Mouse (Mus musculus) left cerebral cortex, postnatal 14 days (tissue): ENCODE results near the gene Wdr41. TPM values are rescaled to one million over a fixed set of nuclear protein-coding genes. Genes with fewer than 3 reads are reported as not detected.

Experiments used
- DNase-seq, 2 experiments: peaks; one replicate each; pipeline ENCODE4 v3.0.0; 2021 to 2022; ENCODE audit warnings: low spot score in 2 of 2, mixed read lengths in 1 of 2
- intact Hi-C: fragments of 180-260 bp; cut with DNase I; formaldehyde crosslinking; loops from one replicate; pipeline ENCODE4 v1.15.1; 2025
- long read RNA-seq, 2 experiments: library from polyadenylated mRNA; stranded (forward); transcript quantifications; one replicate each; pipeline ENCODE4 v2.0.0; 2021
- total RNA-seq, 2 experiments: library from RNA; stranded (reverse); gene quantifications; 2 replicates each; pipeline ENCODE4 v1.2.3; 2021

The Wdr41 gene
- total RNA-seq, result 10 to 100 TPM; 24.0 to 24.4 TPM
- long read RNA-seq, experiment 1, partial matches to known transcripts, result 19 of 23 reads
- long read RNA-seq, experiment 1, other reads (novel, unspliced or antisense), result 4 of 23 reads
- long read RNA-seq, experiment 2, partial matches to known transcripts, result 3 of 16 reads
- long read RNA-seq, experiment 2, other reads (novel, unspliced or antisense), result 13 of 16 reads

DNA sequence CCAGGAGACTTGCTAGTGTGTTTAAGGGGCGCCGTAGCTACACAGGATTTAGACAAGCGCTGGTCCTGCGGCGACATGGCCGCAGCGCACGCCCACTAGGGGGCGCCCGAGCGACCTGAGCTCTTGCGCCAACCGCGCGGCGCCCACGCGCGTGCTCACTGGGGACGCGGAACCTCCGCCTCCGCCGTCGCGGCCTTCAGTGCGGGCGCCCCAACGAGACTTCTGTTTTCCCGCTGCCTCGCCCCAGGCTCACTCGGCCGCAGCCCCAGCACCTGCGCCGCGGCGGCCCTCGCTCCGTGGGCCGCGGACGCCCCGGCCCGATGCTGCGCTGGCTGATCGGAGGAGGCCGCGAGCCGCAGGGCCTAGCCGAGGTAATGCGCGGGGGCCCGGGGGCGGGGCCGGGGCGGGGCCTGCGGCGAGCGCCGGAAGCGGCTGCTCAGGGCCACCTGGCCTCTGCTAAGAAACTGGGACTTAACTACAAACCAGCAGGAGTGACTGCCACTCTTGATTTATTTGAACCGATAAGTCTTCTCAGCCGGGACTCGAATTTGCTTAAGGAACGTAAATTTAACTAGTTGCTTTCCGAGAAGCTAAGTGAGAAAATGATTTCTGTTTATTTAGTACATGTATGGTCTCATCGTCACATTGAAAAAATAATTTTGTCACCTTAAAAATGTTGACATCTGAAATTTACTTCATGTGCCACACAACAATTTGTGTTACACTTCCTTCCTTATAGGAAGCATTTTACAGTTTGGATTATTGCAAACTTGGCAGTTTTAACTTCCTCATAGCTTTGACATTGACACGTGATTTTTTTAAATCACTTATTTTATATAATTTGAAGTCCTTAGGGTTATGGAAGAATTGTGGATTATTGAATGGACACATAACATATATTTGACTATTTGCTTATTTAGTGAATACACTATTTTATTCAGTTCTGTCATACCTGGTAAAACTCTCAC is at the start of gene Wdr41:
Wdr41 (plus strand) TSS at position 126 of the 968 bp plus-strand sequence.
- DNase-seq, result peak; percentile 93 to 95
- intact Hi-C loops, result no loop called here

DNA sequence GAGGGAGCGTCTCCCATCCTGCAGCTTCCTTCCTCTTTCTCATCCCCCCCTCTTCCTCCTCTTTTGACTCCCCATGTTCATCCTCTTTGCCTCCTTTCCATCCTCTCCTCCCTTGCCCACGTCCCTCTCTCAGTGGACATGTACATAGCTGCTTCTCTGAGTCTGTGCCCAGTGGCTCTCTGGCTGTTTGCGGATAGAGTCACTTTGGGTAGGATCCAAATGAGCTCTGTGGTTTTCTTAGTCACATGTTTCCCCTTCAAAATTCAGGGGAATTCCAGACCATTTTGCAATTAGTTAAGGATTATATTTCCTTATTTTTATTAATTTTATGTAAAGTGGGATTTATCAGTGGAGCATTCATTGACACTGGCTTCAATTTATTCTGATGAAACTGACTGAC is 48.1 kb upstream of the Wdr41 start:
- no peak for DNase-seq
- intact Hi-C loops, result no loop called here

DNA sequence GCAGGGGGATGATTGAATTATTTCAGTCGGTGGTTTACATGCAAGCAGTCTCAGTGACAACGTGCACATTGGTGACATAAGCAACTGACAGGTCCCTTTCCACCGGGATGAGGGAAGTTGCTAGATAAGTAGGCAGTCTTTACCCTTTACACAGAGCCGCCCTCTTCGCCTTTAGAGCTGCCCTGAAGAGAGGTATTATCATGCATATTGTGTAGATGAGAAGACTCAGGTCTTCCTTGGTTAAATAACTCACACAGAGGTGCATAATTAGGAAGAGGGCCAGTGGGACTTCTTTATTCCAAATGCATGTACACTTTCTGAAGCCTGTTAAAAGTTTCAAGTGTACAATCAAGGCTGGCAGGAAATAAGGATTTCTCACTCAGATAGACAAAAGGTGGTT is 37.7 kb upstream of the Wdr41 start:
- DNase-seq, result no peak
- intact Hi-C loops, result no loop called here

DNA sequence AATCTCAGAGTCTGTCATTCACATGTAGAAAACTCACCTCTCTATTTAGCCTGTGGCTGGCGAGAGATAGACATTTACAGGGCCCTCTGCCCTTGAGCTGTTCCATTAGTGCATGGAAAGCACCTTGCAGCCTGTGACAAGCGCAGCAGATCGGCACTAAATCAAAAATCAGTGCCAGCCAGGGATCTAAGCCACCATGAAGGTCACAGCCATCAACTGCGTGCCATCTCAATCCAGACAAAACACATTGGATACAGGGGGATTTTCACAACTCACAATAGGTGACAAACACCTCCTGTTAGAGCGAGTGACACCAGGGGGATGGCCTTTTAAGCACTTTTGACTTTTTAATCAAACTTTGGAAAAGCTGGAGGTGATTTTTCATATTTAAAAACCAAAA is 36.0 kb upstream of the Wdr41 start:
- intact Hi-C loops, result no loop called here
- no peak for DNase-seq

GRCm38 (mm10) chr13:94941230-94941629 is 34.9 kb upstream of the Wdr41 start:
- DNase-seq, result peak; percentile 65 to 80
- intact Hi-C loops, result no loop called here

- intact Hi-C loops, result loop anchor here (5.0 kb wide), 1 partner anchor 489 kb away; no protein-coding TSS in a partner anchor
Measured at GRCm38 (mm10) chr13:94955941-94956340, 20.2 kb upstream of the Wdr41 start.

DNA sequence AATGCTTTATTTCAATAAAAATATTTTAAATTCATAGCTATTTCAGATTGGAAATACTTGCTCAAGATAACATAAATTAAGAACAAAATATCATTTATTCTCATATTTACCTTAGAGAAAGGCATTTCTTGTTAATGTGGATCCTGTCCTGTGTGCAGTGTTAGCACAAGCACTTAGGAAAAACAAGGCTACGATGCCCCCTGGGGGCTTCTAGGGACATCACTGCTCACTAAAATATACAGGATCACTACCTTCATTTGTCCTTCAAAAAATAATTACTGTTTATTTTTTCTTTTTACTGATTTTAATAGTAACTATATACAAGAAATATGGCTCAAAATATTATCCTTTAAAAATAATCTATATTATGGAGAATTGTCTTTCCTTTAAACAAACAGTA is 18.2 kb upstream of the Wdr41 start:
- intact Hi-C loops, result loop anchor here (5.0 kb wide), 1 partner anchor 491 kb away; no protein-coding TSS in a partner anchor
- DNase-seq, result peak in 1 of 2 experiments; percentile 16

More at GRCm38 (mm10) chr13:94955941-94956340, 20.2 kb upstream of the Wdr41 start:
- no peak for DNase-seq

DNA sequence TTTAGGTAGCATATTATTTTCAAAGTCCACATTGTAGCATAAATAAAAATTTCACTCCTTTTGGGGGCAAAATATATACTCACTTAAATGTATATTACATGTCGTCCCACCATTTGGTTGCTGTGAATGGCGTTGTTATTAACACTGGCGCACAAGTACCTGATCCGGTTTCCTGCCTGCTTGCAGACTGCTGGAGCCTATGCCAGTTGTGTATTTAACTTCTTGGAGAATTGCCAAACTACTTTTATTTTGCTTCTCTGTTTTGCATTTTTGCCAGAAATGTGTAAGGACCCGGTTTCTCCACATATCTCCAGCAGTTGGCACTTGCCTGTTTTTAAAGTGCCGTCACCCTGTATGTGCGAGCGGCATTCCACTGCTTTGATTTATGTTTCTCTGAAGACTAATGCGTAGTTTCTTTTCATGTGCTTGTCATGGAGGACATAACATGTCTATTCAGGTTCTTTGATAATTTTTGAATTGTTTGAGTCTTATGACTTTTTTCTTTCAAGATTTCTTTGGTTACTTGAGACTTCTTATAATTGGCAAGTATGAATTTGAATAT is 6.1 kb upstream of the Wdr41 start:
- intact Hi-C loops, result no loop called here
- no peak for DNase-seq

- intact Hi-C loops, result no loop called here
- no peak for DNase-seq
Measured at GRCm38 (mm10) chr13:94975828-94976218, 321 bp upstream of the Wdr41 start.

DNA sequence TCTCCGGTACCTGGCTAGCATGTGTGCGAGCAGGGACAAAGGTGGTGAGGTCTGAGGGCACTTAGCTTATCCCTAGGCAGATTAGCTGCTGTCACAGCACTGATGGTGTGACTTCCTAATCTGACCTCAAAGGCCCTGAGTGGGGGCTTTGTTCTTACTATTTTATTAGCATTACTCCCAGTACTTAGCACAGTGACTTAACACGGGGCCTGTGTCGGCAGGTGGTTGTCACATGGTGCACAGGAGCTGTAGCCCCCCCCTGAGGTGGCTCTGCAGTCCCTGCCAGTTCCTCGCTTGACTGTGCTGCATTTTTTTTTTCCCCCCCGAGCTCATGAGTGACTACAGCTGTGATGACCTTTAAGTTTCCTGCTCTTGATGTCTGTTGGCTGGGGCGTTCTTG is 2.9 kb downstream of the Wdr41 start:
- intact Hi-C loops, result no loop called here
- no peak for DNase-seq

DNA sequence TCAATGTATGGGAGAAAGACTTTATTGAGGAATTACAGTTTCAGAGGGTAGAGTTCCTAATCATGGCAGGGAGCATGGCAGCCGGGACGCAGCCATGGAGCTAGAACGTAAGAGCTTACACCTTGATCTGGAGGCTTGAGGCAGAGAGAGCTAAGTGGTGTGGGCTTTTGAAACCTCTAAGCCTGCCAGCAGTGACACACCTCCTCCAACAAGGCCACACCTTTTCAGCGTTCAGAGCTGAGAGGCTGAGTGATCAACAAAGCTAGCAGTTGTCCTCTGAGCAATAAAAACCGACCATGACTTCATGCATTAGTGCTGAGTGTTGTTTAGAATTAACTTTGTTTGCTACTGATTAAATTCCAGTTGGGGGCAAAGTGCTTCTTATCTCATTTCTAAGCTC is 14.4 kb downstream of the Wdr41 start:
- DNase-seq, result no peak
- intact Hi-C loops, result no loop called here

GRCm38 (mm10) chr13:95007281-95007680 is 31.1 kb downstream of the Wdr41 start:
- intact Hi-C loops, result no loop called here
- no peak for DNase-seq

DNA sequence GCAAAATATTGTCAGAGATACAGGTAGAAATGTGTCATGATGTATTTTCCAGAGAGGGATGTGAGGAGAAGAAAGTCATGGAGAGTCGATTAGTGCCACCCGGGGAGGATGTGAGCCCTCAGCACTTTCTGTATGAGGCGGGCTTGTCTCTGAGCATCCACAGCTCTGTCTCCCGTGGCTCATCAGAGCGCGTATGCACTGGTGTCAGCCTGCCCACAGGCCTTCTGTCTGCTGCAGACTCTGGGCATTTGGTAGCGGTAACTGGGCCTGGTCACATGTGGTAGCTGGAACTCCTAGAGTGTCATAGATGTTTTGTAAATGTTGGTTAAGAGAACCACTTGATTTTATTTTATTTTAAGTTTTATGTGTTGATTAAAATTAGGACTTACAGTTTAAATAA is 33.1 kb downstream of the Wdr41 start:
- intact Hi-C loops, result no loop called here
- DNase-seq, result no peak

DNA sequence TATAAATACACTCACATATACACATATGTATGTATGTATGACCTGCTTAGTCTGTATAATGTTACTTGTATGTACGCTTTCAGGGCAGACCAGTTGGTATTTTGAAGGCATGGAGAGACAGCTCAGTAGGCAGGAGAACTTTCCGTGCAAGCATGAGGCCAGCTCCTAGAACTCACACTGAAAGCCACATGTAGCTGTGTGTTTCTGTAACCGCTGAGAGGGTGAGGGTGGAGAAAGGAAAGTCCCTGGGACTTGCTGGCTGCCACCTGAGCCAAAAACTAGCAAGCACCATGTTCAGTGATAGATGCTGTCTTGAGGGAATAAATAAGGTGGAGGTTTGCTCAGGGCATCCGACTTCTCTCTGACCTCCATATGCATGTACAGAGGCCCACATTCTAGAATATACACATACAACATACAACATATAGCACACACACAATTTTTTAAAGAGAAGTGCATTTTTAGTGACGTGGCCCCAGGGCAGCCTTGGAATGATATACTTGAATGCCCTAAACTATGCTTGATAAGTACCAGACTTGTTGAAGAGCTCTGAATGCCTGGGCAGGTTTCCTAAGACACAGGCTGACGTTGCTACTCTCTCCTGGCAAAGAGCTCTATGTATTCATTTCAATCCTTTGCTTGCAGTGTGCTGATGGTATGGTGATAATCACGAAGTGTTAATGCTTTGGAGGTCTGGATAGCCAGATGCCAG is 35.6 kb downstream of the Wdr41 start:
- DNase-seq, result no peak
- intact Hi-C loops, result no loop called here

DNA sequence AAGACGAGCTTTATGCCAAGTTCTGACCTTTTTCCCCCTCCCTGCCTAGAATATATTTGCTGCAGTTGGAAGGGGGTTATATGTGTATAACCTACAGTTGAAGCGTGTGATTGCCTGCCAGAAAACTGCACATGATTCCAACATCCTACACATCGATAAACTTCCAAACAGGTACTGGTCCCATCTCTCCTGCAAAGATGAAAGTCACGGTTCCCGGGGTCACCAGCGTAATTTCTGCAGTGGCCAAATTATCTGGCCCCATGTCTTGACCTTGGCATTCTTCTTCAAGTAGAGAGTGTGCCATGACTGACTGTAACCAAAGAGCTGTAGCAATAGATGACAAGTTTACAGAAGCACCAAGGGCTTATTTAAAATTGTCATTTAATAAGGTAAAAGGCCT is 41.1 kb downstream of the Wdr41 start:
- no peak for DNase-seq
- intact Hi-C loops, result loop anchor here (5.0 kb wide), 3 partner anchors 205 to 330 kb away; no protein-coding TSS in a partner anchor

GRCm38 (mm10) chr13:95017916-95018315 is 41.8 kb downstream of the Wdr41 start:
- intact Hi-C loops, result loop anchor here (5.0 kb wide), 3 partner anchors 204 to 329 kb away; no protein-coding TSS in a partner anchor
- peak; percentile 76 to 80 for DNase-seq

- intact Hi-C loops, result loop anchor here (5.0 kb wide), 3 partner anchors 203 to 328 kb away; no protein-coding TSS in a partner anchor
Measured at GRCm38 (mm10) chr13:95019345-95019744, 43.2 kb downstream of the Wdr41 start.

DNA sequence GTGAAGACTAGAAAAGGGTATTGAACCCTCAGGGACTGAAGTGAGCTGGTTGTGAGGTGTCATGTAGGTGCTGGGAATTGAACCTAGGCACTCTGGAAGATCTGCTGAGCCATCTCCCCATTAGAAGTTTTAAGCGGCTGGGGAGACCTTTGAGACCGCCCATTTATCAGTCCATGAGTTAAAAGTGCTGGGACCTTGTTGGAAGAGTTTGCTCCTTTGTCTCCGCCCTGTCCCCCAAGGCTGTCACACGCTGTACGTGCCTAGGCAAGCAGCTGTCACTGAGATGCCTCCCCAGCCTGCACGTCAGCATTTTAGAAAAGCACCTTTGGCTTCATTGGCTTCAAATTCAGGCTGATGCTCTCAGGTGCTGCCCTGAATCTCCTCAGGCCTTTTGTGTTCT is 44.1 kb downstream of the Wdr41 start:
- intact Hi-C loops, result no loop called here
- no peak for DNase-seq

More at GRCm38 (mm10) chr13:95019345-95019744, 43.2 kb downstream of the Wdr41 start:
- no peak for DNase-seq

DNA sequence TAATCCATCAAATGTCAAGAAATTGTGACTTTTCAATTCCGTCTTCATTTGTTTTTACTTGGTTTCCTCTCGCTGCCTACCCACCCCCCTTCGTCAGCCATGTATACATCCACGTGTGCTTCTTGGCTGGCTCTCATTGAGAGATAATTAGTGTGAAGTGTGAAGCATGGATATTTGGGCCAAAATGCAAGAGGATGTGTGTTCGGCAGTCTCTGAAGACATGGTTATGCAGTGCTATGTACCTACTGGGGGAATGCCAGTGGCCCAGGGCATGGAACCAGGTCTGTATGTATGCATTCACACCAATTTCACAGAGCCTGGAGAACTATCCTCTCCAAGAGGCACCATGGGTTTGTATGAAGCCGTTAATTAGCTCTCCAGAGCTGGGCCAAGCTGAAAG is 54.7 kb downstream of the Wdr41 start:
- DNase-seq, result no peak
- intact Hi-C loops, result no loop called here
